Mouse (Mus musculus) ES-Bruce4 (cell line): Measurements from ENCODE around the gene Tram2. TPM values are rescaled to one million over a fixed set of nuclear protein-coding genes. Genes with fewer than 3 reads are reported as not detected.

Experiments
- H3K27ac ChIP-seq: 2 replicates; pipeline ENCODE4 v1.5.1; 2012; ENCODE audit warnings: low read length, inconsistent platforms; ENCODE audit not compliant: insufficient read depth
- H3K27me3 ChIP-seq: 2 replicates; pipeline ENCODE4 v1.6.1; 2012; ENCODE audit warnings: mild to moderate bottlenecking, low read length, inconsistent platforms; ENCODE audit not compliant: control insufficient read depth, poor library complexity, insufficient read depth, severe bottlenecking
- H3K36me3 ChIP-seq: 2 replicates; pipeline ENCODE4 v1.6.1; 2012; ENCODE audit warnings: inconsistent platforms, mild to moderate bottlenecking, low read length, moderate library complexity; ENCODE audit not compliant: control insufficient read depth, poor library complexity, insufficient read depth, severe bottlenecking
- H3K4me1 ChIP-seq: one replicate; pipeline ENCODE4 v1.8.1; 2011; ENCODE audit warnings: low read length; ENCODE audit not compliant: control insufficient read depth, insufficient read depth
- H3K4me3 ChIP-seq: 2 replicates; pipeline ENCODE4 v1.5.1; 2011; ENCODE audit warnings: low read depth, mild to moderate bottlenecking, low read length
- H3K9ac ChIP-seq: 2 replicates; pipeline ENCODE4 v1.6.1; 2012; ENCODE audit warnings: low read depth, mild to moderate bottlenecking, inconsistent platforms; ENCODE audit not compliant: poor library complexity, severe bottlenecking
- H3K9me3 ChIP-seq: replicated peaks from 2 replicates; pipeline ENCODE4 v1.6.1; 2012; ENCODE audit warnings: mild to moderate bottlenecking, low read length, inconsistent platforms; ENCODE audit not compliant: control insufficient read depth, poor library complexity, insufficient read depth, severe bottlenecking
- CTCF ChIP-seq: IDR thresholded peaks from one replicate; pipeline ENCODE4 v1.8.1; 2011; ENCODE audit warnings: low read depth, low read length
- EP300 ChIP-seq: IDR thresholded peaks from 2 replicates; pipeline ENCODE4 v1.6.1; 2011; ENCODE audit warnings: low read depth, low read length; ENCODE audit not compliant: insufficient read depth
- POLR2A ChIP-seq: IDR thresholded peaks from one replicate; pipeline ENCODE4 v1.8.1; 2011; ENCODE audit warnings: low read length; ENCODE audit not compliant: insufficient read depth
- polyA plus RNA-seq: library from polyadenylated mRNA; stranded (reverse); fragments of >200 nt; gene quantifications from 2 replicates; pipeline ENCODE4 v1.2.4, GENCODE M21; 2011; ENCODE audit warnings: low read depth; ENCODE audit not compliant: missing spikeins, insufficient read depth, insufficient read length

Gene Tram2
- polyA plus RNA-seq, 1 experiment: 15.2 TPM

- Histone ChIP-seq H3K27ac (no peak overlapping the region), H3K4me3 (no peak overlapping the region), H3K27me3 (no peaks in the 10 kb centered on the region), H3K9ac (no peak overlapping the region), H3K36me3 (no peaks in the 10 kb centered on the region), H3K9me3 (no peaks in the 10 kb centered on the region), H3K4me1 (no peaks in the 10 kb centered on the region)
- TF ChIP-seq EP300 (no peak), POLR2A (no peak), CTCF (no peak)
These were observed 8.4 kb downstream of the Tram2 start for GRCm38 (mm10) chr1:21070658-21071057.

- no peaks in the 10 kb centered on the region for H3K27me3 ChIP-seq
- H3K4me3 ChIP-seq: no peak overlapping the region
- no peaks in the 10 kb centered on the region for H3K36me3 ChIP-seq
- TF ChIP-seq EP300: no peak
- no peak for TF ChIP-seq POLR2A
- no peak for TF ChIP-seq CTCF
- H3K9me3 ChIP-seq: no peaks in the 10 kb centered on the region
- no peak overlapping the region for H3K9ac ChIP-seq
- no peak overlapping the region for H3K27ac ChIP-seq
- no peaks in the 10 kb centered on the region for H3K4me1 ChIP-seq
These were observed 9.1 kb downstream of the Tram2 start for GRCm38 (mm10) chr1:21069830-21070522.

DNA sequence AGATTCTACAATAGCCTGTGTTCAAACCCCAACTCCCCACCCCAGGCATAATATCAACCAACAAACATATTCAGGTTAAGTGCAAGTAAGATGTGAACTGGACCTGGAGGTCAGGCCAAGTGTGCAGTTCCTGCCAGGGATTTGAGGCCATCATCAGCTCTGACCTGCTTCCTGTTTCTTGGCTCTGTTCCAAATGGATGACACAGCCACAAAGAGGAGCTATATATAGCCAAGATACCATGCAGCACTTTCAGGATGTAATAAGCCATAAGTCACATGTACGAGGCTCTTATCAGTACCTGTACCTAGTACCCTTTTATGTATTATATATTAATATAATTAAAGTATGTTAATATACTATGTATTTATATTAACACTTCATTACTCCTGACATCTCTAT is 10.5 kb downstream of the Tram2 start:
- H3K27me3 ChIP-seq: no peaks in the 10 kb centered on the region
- no peak overlapping the region for H3K9ac ChIP-seq
- no peak overlapping the region for H3K27ac ChIP-seq
- H3K9me3 ChIP-seq: no peaks in the 10 kb centered on the region
- no peaks in the 10 kb centered on the region for H3K4me1 ChIP-seq
- no peaks in the 10 kb centered on the region for H3K36me3 ChIP-seq
- no peak overlapping the region for H3K4me3 ChIP-seq
- no peak for TF ChIP-seq POLR2A
- TF ChIP-seq EP300: no peak
- no peak for TF ChIP-seq CTCF

- H3K4me1 ChIP-seq: no peaks in the 10 kb centered on the region
- no peaks in the 10 kb centered on the region for H3K27me3 ChIP-seq
- no peak for TF ChIP-seq CTCF
- TF ChIP-seq EP300: no peak
- no peak for TF ChIP-seq POLR2A
- no peaks in the 10 kb centered on the region for H3K36me3 ChIP-seq
- no peak overlapping the region for H3K4me3 ChIP-seq
- H3K9ac ChIP-seq: no peak overlapping the region
- no peaks in the 10 kb centered on the region for H3K9me3 ChIP-seq
- no peak overlapping the region for H3K27ac ChIP-seq
These were observed 11.3 kb downstream of the Tram2 start for GRCm38 (mm10) chr1:21067536-21068221.

DNA sequence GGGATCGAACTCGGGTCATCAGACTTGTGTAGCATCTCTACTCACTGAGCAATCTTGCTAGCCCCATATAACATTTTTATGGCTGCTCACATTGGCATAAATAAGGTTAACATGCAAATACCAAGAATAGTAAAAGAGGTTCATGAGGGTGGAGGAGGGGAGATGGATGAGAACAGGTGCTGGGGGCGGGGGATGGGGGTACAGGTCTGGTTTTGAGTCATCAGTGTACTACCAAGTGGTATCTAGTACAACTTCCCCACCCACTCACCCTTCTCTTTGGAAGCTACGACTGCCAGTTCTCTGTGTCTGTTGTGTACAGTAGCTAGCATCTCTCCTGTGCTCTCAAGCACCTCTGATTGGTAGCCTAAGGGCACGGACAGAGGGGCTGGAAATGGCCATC is 14.9 kb downstream of the Tram2 start:
- H3K4me3 ChIP-seq: no peak overlapping the region
- H3K27me3 ChIP-seq: no peaks in the 10 kb centered on the region
- TF ChIP-seq POLR2A (no peak), CTCF (no peak), EP300 (no peak)
- H3K9me3 ChIP-seq: no peaks in the 10 kb centered on the region
- no peak overlapping the region for H3K27ac ChIP-seq
- no peak overlapping the region for H3K9ac ChIP-seq
- no peaks in the 10 kb centered on the region for H3K36me3 ChIP-seq
- no peaks in the 10 kb centered on the region for H3K4me1 ChIP-seq

GRCm38 (mm10) chr1:21059385-21060109 is 19.5 kb downstream of the Tram2 start:
- Histone ChIP-seq H3K27ac (no peak overlapping the region), H3K4me3 (no peak overlapping the region), H3K9me3 (no peaks in the 10 kb centered on the region), H3K4me1 (no peaks in the 10 kb centered on the region), H3K27me3 (no peaks in the 10 kb centered on the region), H3K36me3 (no peaks in the 10 kb centered on the region), H3K9ac (no peak overlapping the region)
- TF ChIP-seq CTCF (no peak), EP300 (no peak), POLR2A (no peak)
